Mouse (Mus musculus): ENCODE results near the gene Rassf8.
A peak's percentile ranks its signal among the peaks of the same experiment; 100 is the strongest.

Rassf8 gene

DNA sequence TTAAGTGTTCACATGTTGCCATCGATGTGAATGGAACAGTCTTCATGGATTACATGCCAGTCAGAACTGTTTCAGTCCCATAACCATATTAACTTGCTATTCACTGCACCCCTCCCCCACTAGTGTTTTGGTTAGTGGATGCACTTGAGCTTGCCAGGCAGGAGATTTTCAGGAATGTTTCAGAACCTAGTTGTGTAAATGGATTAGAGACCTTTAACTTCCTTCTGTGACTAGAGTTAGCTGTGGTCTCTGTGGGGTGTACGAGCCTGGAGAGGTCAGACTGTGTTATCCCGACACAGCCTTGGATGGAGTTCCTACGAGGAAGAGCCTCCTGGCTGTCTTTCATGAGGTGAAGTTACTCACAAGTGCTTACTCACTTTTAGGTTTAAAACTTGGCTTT, 29.7 kb downstream of the Rassf8 start:
- no peak for DNase-seq (ENCODE audit: low read depth, low spot score)

DNA sequence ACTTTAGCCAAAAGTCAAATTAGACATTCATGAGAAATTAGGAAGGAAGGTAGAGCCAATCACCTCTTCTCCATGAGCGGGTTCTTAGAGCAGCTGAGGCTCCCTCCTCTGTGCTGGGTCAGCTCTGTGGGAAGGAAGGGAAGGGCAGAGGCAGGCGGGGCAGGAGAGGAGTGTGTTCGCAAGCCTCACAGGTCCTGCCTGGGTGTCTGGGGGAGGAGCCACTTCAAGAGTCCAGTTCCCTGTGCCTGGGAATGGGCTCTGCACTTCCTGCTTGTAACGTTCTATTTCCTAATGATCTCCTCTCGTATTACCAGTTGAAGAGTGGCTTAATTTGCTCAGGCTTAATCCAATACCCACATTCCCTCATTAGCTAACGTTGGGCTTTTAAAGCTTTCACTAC, 32.8 kb downstream of the Rassf8 start:
- DNase-seq (ENCODE audit: low read depth, low spot score) = peak; percentile 28

DNA sequence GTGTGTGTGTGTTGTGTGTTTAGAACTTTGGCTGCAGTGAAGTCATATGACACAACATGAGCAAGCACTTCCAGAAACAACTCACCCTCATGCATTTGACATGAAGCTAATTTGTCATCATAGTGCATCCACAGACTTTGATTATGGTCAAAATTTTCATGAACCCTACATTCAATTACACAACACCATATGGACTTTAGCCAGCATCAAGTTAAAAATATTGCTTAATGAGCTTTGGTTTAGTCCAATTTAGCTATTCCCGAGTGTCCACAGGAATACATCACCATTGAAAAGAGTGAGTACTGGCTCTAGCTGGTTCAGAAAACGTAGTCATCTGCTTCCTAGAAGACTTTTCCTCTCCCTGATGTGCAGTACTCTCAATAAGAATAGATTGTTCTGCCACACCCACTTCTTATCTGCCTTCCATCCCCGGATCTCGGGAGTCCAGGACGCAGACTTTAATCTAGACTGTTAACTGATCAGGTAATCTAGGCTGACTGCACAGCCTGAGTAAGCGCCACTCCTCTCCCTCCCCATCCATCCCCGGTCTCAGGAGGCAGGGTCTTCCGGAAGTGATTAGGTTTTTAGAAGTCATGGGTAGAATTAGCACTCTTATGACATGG, 33.7 kb downstream of the Rassf8 start:
- DNase-seq (ENCODE audit: low read depth, low spot score) = no peak

DNA sequence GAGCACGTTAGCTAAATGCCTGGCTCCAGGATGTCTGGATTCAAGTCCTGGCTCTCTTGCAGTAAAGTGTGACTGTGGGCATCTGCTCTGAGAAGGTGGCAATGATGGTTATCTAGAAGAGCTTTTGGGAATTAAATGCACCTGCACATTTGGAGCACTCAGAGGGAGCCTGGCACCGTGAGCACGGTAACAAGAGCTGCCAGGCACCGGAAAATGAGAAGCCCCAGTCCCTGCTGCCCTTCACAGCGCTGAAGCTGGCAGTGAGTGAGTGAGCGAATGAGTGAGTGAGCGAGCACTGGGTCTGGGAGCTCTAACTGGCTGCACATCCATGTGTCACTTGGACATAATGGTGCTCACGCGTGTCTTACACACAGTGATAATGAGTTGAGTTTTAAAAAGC, 34.7 kb downstream of the Rassf8 start:
- no peak for DNase-seq (ENCODE audit: low read depth, low spot score)

DNA sequence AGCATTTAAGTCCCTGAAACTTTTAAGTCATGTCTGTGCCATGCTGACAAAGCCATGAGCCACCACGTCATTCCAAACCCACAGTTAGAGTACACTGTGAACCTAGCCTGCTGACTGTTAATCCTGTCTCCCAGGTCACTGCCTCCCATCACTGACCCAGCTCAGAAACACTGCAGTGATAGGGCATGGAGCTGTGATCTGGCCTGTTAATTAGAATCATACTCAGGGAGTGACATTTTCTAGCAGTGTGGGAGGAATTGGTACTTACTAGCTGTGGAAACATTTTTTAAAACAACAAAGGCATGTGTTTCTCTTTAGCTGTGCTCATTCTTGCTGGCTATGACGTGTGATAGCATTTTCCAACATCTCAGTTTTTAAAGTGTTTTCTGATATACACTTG, 35.4 kb downstream of the Rassf8 start:
- DNase-seq (ENCODE audit: low read depth, low spot score) = no peak

- DNase-seq (ENCODE audit: low read depth, low spot score) = no peak
These were observed 40.8 kb downstream of the Rassf8 start for GRCm38 (mm10) chr6:145787311-145787710.

GRCm38 (mm10) chr6:145789738-145790137, 43.2 kb downstream of the Rassf8 start:
- no peak for DNase-seq (ENCODE audit: low read depth, low spot score)

DNA sequence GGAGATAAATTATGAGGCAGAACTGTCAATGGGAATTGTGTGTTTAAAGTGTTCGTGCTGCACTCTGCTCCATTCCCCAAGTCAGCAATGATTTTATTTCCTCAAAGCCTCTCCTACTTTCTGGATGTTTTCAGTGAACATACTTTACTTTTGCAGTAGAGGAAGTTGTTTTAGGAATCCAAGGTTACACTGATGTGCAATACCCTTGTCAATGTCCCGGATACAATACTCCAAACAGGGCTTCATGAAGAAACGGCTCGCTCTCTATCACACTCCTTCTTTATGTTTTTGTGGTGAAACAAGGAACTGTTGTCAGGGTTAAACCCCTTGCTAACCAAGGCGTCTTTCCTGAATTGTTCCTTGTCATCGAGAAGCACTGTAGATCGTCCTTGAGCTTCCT, 45.8 kb downstream of the Rassf8 start:
- no peak for DNase-seq (ENCODE audit: low read depth, low spot score)

DNA sequence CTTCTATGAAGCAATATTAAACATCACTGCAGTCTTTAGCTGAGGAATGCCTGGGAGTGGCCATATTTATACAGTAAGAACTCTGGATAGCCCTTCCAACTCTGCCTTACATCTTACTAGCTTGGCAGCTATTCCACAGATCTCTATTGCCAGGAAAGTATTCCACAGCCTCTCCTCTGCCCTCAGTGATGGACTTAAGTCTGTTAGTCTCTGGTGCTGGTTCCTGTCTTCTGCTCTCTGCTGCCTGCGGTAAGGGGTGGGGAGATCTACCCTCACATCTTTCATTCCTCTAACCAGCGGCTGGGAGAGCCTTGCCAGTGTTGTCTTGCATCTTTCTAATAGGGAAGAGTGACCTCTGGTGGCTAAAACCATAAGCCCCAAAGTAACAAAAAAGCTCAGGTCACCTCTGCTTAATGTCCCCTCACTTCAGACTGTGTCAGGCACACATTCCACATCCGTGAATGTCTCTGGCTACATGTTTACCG, 46.6 kb downstream of the Rassf8 start:
- DNase-seq (ENCODE audit: low read depth, low spot score) = peak; percentile 79

DNA sequence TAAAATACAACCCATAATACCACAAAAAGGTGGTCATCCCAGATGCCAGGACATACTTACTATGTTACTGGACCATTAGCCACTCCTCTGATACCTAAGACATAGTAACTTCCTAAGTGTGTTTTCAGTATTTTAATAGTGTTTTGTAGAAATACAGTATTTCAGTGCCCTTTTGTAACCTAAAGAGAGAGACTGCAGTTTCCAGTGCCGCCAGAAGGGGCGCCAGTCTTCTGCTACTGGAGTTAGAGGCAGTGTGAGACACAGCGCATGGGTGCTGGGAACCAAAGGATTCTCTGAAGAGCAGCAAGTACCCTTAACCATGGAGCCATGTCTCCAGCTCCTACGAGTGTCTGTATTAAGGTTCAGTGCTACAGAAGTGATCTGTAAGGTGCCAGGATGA, 48.1 kb downstream of the Rassf8 start:
- no peak for DNase-seq (ENCODE audit: low read depth, low spot score)

GRCm38 (mm10) chr6:145796191-145797023, 49.9 kb downstream of the Rassf8 start:
- no peak for DNase-seq (ENCODE audit: low read depth, low spot score)

GRCm38 (mm10) chr6:145797692-145798091, 51.1 kb downstream of the Rassf8 start:
- no peak for DNase-seq (ENCODE audit: low read depth, low spot score)

- no peak for DNase-seq (ENCODE audit: low read depth, low spot score)
These were observed 55.4 kb downstream of the Rassf8 start for GRCm38 (mm10) chr6:145801796-145802488.

GRCm38 (mm10) chr6:145802881-145803280, 56.3 kb downstream of the Rassf8 start:
- no peak for DNase-seq (ENCODE audit: low read depth, low spot score)

- DNase-seq (ENCODE audit: low read depth, low spot score) = no peak
These were observed 57.7 kb downstream of the Rassf8 start for GRCm38 (mm10) chr6:145804276-145804675.

GRCm38 (mm10) chr6:145806784-145807183, 60.2 kb downstream of the Rassf8 start:
- no peak for DNase-seq (ENCODE audit: low read depth, low spot score)

DNA sequence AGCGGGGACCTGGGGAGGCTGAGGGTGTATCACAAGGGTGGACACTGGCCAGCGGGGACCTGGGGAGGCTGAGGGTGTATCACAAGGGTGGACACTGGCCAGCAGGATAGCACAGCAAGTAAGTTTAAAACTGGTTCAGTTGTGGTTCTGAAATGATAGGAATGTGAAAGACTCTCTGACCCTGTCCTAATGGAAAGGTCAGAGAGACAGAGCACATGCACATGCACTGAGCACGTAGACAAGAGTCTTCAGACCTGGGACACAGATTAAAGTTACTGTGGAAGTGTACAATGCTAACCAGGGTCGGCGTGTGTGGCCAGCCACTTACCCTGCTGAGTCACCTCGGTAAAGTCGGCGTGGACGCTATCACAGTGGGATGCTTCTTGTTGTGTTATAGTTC, 61.4 kb downstream of the Rassf8 start:
- no peak for DNase-seq (ENCODE audit: low read depth, low spot score)

DNA sequence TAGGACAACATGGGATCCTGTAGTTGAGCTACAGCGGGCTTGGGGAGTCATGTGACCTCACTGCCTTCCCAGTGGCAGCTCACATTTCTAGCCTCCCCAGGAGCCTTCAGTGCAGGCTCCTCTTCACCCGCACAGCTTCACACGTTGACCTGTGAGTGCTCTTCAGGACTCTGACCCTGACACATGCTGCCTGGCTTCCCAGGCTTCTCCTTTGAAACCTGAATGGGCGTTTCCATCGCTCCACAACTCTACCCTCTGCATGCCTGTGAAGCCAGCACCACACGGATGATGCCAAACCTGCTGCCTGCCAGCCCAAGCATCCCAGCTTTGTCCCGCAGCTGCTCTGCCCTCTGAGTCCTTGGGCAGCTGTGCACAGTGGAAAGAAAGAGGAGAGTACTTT, 63.0 kb downstream of the Rassf8 start:
- no peak for DNase-seq (ENCODE audit: low read depth, low spot score)

- no peak for DNase-seq (ENCODE audit: low read depth, low spot score)
These were observed 63.5 kb downstream of the Rassf8 start for GRCm38 (mm10) chr6:145810015-145810414.

GRCm38 (mm10) chr6:145811174-145811573, 64.6 kb downstream of the Rassf8 start:
- no peak for DNase-seq (ENCODE audit: low read depth, low spot score)

DNA sequence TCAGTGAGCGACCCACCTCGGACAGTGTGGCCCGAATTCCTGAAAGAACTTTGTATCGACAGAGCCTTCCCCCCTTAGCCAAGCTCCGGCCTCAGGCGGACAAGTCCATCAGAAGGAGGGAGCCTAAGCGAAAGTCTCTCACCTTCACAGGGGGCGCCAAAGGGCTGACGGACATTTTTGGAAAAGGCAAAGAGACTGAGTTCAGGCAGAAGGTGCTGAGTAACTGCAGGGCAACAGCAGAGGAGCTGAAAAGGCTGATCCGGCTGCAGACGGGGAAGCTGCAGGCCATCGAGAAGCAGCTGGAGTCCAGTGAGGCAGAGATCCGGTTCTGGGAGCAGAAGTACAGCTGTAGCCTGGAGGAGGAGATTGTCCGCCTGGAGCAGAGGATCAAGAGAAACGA, 68.7 kb downstream of the Rassf8 start:
- DNase-seq (ENCODE audit: low read depth, low spot score) = no peak

DNA sequence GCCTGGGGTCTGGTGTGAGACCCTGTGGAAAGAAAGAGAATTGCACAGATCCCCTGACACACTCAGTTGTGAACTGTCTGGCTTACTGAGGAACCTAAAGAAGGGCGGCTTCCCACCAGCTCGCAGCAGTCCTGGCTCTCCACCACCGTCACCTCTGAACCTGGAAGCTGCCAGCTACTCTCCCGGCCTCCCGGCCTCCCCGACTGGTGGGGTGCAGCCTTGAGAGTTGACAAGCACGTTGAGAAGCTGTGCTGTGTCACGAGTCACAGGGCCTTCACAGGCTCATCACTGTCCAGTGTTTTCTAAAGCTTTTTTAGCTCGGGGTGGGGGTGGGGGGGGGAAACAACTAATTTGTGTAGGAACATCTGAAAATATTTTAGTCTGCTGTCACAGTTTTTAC, 72.6 kb downstream of the Rassf8 start:
- no peak for DNase-seq (ENCODE audit: low read depth, low spot score)

- no peak for DNase-seq (ENCODE audit: low read depth, low spot score)
These were observed 75.7 kb downstream of the Rassf8 start for GRCm38 (mm10) chr6:145822218-145822617.

All from forelimb bud, embryonic 11.5 days (tissue).